Mouse (Mus musculus) olfactory bulb, adult 2 months (tissue): ENCODE measurements around the gene Mfsd12. TPM values are rescaled to one million over a fixed set of nuclear protein-coding genes. Genes with fewer than 3 reads are reported as not detected.

Experiments
- H3K27ac ChIP-seq: fragments of 200-500 bp; 2 replicates; pipeline ENCODE4 v1.5.1; 2012; ENCODE audit warnings: low read depth, low read length; ENCODE audit not compliant: insufficient read depth
- H3K4me1 ChIP-seq: fragments of 200-500 bp; 2 replicates; pipeline ENCODE4 v1.6.1; 2012; ENCODE audit warnings: low read length; ENCODE audit not compliant: control insufficient read depth, insufficient read depth
- H3K4me3 ChIP-seq: fragments of 200-500 bp; 2 replicates; pipeline ENCODE4 v1.5.1; 2012; ENCODE audit warnings: mild to moderate bottlenecking, low read depth, low read length, moderate library complexity; ENCODE audit not compliant: insufficient read depth
- CTCF ChIP-seq: fragments of 200-500 bp; IDR thresholded peaks from 2 replicates; pipeline ENCODE4 v1.5.1; 2012; ENCODE audit warnings: low read depth, mild to moderate bottlenecking, low read length, moderate library complexity; ENCODE audit not compliant: insufficient read depth
- POLR2A ChIP-seq: fragments of 200-500 bp; IDR thresholded peaks from 2 replicates; pipeline ENCODE4 v1.6.1; 2012; ENCODE audit warnings: mild to moderate bottlenecking, low read depth, low read length, moderate library complexity; ENCODE audit not compliant: insufficient read depth
- WGBS: fragments of 180-500 bp; shearing (Covaris S2); methylation state at CpG from one replicate; pipeline ENCODE4 v1.1.7; 2018; 5-methylcytosine and 5-hydroxymethylcytosine counted together
- polyA plus RNA-seq: library from polyadenylated mRNA; stranded (reverse); fragments of >200 nt; gene quantifications from 2 replicates; pipeline ENCODE4 v1.2.4, GENCODE M21; 2012; ENCODE audit warnings: low replicate concordance; ENCODE audit not compliant: missing spikeins, insufficient read depth, insufficient read length

The Mfsd12 gene
- polyA plus RNA-seq, 1 experiment: not detected

- no peak for TF ChIP-seq CTCF
- no peak for TF ChIP-seq POLR2A
- Histone ChIP-seq H3K4me3 (0 out of 2 replicates have a peak within 1 kb of the TSS, but pooled peaks have one; percentile 8), H3K4me1 (peaks cover 23% of the 10 kb centered on the region), H3K27ac (no peak within 1 kb of the TSS)
- 72% methylated on average over 14 of the region's 14 CpGs for WGBS
Measured at GRCm38 (mm10) chr10:81392781-81393185, 35.5 kb downstream of the Mfsd12 start, which contains the start of gene Smim24. TSS of gene Smim24 (plus strand) at chr10:81393051.

GRCm38 (mm10) chr10:81393456-81394063 lies 36.3 kb downstream of the Mfsd12 start:
- 0 out of 2 replicates have a peak overlapping the region, but pooled peaks have one; percentile 8 for H3K4me3 ChIP-seq
- H3K27ac ChIP-seq: no peak overlapping the region
- TF ChIP-seq POLR2A (no peak), CTCF (no peak)
- WGBS: 16% methylated on average over 19 of the region's 19 CpGs
- H3K4me1 ChIP-seq: peaks cover 23% of the 10 kb centered on the region

- Histone ChIP-seq H3K27ac (no peak overlapping the region), H3K4me1 (peaks cover 23% of the 10 kb centered on the region), H3K4me3 (no peak overlapping the region)
- WGBS: 17% methylated on average over 5 of the region's 5 CpGs
- peak; percentile 87 for TF ChIP-seq CTCF
- no peak for TF ChIP-seq POLR2A
Measured at GRCm38 (mm10) chr10:81395127-81395526, 37.8 kb downstream of the Mfsd12 start.

- peaks cover 29% of the 10 kb centered on the region for H3K4me1 ChIP-seq
- no peak overlapping the region for H3K27ac ChIP-seq
- H3K4me3 ChIP-seq: no peak overlapping the region
- TF ChIP-seq CTCF: no peak
- no peak for TF ChIP-seq POLR2A
- 76% methylated on average over 4 of the region's 4 CpGs for WGBS
Measured at GRCm38 (mm10) chr10:81395865-81396264, 38.6 kb downstream of the Mfsd12 start.

- peaks cover 38% of the 10 kb centered on the region for H3K4me1 ChIP-seq
- WGBS: 74% methylated on average over 5 of the region's 5 CpGs
- no peak for TF ChIP-seq CTCF
- TF ChIP-seq POLR2A: no peak
- no peak overlapping the region for H3K27ac ChIP-seq
- no peak overlapping the region for H3K4me3 ChIP-seq
Measured at GRCm38 (mm10) chr10:81396749-81397148, 39.5 kb downstream of the Mfsd12 start.

DNA sequence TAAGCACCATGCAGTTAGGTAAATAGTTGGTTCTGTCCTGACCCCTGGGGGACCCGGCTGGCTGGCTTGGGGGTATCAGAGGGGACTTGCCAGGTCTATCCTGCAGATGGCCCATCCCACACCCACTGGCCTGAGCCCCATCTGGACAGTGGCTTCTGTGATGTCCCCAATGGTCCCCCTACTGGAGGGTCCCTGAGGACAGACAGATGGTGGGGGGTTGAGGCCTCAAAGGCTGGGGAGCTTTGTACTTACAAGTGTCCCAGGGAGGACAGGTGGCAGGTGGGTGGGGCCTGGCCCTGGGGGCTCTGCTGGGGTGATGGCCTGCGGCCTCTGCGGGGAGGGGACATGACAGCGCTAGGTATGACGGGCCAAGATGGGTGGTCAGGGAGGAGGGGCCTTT lies 42.0 kb downstream of the Mfsd12 start:
- WGBS: 91% methylated on average over 5 of the region's 5 CpGs
- TF ChIP-seq CTCF (no peak), POLR2A (no peak)
- no peak overlapping the region for H3K4me3 ChIP-seq

GRCm38 (mm10) chr10:81399798-81400308 lies 42.6 kb downstream of the Mfsd12 start:
- no peak overlapping the region for H3K4me3 ChIP-seq
- TF ChIP-seq CTCF (no peak), POLR2A (no peak)
- WGBS: 87% methylated on average over 18 of the region's 18 CpGs
- H3K4me1 ChIP-seq: peaks cover 39% of the 10 kb centered on the region
- H3K27ac ChIP-seq: no peak overlapping the region

More for the DNA sequence above, 42.0 kb downstream of the Mfsd12 start:
- no peak overlapping the region for H3K27ac ChIP-seq
- H3K4me1 ChIP-seq: peaks cover 39% of the 10 kb centered on the region

GRCm38 (mm10) chr10:81400371-81401204 lies 43.3 kb downstream of the Mfsd12 start:
- WGBS: 68% methylated on average over 22 of the region's 22 CpGs
- TF ChIP-seq CTCF (no peak), POLR2A (no peak)
- Histone ChIP-seq H3K4me3 (no peak overlapping the region), H3K4me1 (peaks cover 39% of the 10 kb centered on the region), H3K27ac (peak overlapping the region; percentile 4)

DNA sequence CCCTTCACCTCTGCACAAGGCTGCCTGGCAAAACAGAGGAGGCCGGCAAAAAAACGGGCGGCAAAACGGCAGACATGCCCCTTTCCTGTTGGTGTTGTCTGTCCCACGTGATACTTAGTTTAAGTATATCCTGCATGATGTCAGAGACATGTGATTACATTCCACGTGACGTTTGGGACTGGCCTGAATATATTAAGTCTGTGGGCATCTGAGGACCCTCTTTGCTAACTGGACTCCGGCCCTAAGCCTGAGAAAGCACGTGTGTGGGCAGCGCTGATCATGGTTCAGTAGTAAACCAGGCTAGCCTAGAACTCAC lies 43.9 kb downstream of the Mfsd12 start:
- peaks cover 38% of the 10 kb centered on the region for H3K4me1 ChIP-seq
- no peak for TF ChIP-seq POLR2A
- no peak for TF ChIP-seq CTCF
- H3K4me3 ChIP-seq: no peak overlapping the region
- 53% methylated on average over 10 of the region's 10 CpGs for whole genome bisulfite sequencing
- peak overlapping the region; percentile 4 for H3K27ac ChIP-seq
